Mouse (Mus musculus): ENCODE measurements at regions not wholly inside any gene's neighbourhood (a gene's known extent, or its start where the extent isn't known, plus 50 kb on each side); places are given as distances from the start of the nearest gene placed in this dataset.

GRCm38 (mm10) chr15:36857622-36858021 lies 150.0 kb downstream of the Zfp706 start:
- no peak for DNase-seq (ENCODE audit: low read depth, low spot score)

GRCm38 (mm10) chr15:36855550-36856131 lies 151.9 kb downstream of the Zfp706 start:
- DNase-seq (ENCODE audit: low read depth, low spot score), result peak; percentile 64

- DNase-seq (ENCODE audit: low read depth, low spot score), result no peak
Observed at GRCm38 (mm10) chr15:36854900-36855321, 152.7 kb downstream of the Zfp706 start.

GRCm38 (mm10) chr15:36852229-36852821 lies 155.2 kb downstream of the Zfp706 start:
- DNase-seq (ENCODE audit: low read depth, low spot score), result no peak

- DNase-seq (ENCODE audit: low read depth, low spot score), result no peak
Observed at GRCm38 (mm10) chr15:36848238-36848637, 159.3 kb downstream of the Zfp706 start.

- no peak for DNase-seq (ENCODE audit: low read depth, low spot score)
Observed at GRCm38 (mm10) chr15:36846806-36847205, 160.8 kb downstream of the Zfp706 start.
